Mouse (Mus musculus) left cerebral cortex, adult 8-10 months (tissue): ENCODE measurements around the gene Tmem151b. TPM values are rescaled to one million over a fixed set of nuclear protein-coding genes. Genes with fewer than 3 reads are reported as not detected.

Experiments
- DNase-seq, 2 experiments: peaks; one replicate each; pipeline ENCODE4 v3.0.0; 2022; ENCODE audit warnings: low spot score in 2 of 2
- total RNA-seq, 4 experiments: library from RNA; stranded (reverse); gene quantifications; 2 replicates each; pipeline ENCODE4 v1.2.4; 2022

Gene Tmem151b
- total RNA-seq, result 100 to 1,000 TPM in 3 of 4 experiments, 10 to 100 TPM in 1; 97.9 to 110 (median 100) TPM

DNA sequence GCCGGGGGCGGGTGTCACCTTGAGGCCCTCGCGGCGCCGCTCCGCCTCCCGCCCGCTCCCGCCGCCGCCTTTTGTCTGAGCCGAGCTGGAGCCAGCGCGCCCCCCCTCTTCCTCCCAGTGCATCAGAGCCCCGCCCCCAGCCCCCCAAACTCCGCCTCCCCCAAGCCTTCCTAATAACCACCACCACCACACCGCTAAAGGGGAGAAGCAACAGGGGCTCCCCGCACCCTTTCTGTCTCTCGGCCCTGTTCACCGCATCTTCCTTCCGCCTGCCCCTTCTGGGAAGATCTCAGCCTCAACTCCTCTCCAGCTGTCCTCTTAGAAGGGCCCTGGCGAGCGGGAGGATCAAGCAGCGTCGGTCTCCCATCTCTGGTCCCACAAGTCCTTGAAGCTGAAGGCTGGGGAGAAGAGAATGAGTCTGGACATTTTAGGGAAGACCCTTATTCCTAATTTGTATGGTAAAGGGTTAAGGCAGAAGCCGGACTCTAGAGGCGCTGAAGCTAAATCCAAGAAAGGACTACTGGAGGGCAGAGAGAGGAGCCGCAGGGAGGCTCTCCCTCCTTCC, at the start of gene Tmem151b:
Gene Tmem151b, minus strand, starts transcription at position 61 of the 565 bp plus-strand sequence.
- peak in 1 of 2 experiments; percentile 56 for DNase-seq

DNA sequence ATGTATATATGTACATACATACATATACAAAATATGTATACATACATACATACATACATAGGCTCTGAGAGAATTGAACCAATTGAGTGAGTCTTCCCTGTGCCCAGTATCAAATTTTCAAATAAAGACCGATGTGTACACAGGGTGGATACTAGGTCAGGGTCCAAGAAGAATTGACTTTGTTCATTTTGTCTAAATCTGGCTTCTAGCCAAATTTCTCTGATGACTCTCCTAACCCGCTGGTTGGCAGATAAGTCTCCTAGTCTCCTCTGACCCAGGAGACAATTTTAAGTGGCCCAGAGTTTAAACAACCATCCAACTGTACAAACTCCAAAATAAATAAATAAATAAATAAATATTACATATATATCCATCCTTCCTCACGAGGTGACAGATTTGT, 49.4 kb upstream of the Tmem151b start:
- no peak for DNase-seq

DNA sequence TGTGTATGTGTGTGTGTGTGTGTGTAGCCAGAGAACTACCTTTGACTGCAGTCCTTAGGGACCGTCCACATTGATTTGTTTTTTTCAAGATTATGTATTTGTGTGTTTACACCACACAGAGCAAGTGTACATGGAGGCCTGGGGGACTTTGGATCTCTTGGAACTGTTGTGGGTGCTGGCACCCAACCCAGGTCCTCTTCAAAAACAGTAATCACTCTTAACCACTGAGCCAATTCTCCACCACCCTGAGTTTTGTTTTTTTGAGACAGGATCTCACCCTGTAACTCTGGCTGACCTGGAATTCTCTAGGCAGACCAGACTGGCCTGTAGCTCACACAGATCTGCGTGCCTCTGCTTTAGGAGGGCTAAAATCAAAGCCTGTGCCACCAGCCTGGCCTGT, 48.9 kb upstream of the Tmem151b start:
- no peak for DNase-seq

DNA sequence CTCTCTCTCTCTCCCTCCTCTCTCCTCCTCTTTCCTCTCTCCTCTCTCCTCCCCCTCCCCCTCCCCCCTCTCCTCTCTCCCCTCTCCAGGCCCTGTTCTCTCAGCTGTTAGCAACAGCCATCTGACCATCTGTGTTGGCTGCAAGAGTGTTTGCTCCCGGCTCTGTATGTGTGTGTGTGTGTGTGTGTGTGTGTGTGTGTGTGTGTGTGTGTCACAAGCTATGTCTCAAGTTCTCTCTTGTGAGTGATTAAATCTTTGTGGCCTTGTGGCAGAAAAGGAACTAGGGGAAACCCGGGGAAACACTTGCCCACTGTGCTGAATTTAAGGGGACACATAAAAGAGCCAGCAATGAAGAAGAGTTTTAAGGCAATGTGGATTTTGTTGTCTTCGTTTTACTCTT, 48.3 kb upstream of the Tmem151b start:
- DNase-seq, result no peak

DNA sequence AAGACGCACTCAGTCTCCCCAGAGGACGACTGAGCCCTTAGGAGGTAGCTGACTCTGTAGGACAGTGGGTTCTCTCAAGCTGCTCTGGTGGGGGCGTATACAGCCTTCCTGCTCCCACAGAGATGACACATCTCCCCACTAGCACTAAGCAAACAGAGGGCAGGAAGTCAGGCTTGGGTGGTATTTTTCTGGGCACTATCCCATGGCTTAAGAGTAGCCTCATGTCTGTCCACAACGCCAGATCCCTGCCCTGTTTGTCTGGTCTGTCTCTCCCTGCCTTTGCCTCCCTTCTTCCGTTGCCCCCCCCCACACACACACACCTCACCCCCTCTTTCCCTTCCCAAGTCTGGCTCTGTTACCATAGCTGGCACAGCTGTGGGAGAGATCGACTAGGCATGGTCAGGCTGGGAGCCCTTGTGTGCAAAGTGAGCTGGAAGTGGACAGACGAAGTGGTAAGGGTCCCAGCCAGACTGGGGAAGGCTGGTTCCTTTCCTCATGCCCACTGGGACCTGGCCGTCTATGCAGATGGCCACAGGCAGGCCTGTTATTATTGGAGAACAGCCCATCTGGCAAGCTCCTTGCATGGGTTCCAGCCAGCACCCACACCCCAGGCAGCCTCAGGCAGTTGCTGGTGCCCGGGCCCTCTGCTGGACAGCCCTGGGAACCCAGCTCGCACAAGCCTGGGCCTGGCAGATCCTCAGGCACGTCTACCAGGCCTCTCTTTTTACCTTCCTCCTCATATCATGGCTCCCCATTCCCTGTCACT, 47.3 kb upstream of the Tmem151b start:
- DNase-seq, result no peak

DNA sequence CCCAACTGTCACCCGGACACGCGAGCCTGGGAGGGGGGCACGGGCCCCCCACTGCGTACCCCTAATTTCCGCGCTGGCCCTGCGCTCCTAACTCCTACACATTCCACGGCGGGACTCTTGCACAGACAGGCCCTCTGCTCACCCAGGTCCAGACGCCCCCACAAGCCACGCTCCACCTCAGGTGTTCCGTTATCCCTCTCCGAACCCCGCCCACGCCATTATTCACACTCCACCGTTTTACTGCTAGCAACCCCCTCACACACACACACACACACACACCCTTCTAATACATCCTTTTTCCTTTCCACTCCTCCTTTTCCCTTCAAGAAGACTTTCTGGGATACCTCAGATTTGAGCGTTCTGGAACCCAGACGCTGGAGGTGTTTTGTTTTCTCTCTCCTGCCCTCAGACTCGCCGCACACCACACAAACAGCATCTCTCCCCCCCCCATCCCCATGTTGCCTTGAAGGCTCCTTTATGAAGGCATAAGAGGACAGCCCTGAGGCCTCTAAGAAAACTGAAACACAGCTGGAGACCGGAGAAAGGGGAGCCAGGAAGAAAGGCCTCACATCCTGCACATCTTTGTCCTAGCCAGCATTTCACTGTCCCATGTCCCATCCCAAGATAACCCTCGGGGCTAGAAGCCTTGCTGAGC, 46.4 kb upstream of the Tmem151b start:
- no peak for DNase-seq

DNA sequence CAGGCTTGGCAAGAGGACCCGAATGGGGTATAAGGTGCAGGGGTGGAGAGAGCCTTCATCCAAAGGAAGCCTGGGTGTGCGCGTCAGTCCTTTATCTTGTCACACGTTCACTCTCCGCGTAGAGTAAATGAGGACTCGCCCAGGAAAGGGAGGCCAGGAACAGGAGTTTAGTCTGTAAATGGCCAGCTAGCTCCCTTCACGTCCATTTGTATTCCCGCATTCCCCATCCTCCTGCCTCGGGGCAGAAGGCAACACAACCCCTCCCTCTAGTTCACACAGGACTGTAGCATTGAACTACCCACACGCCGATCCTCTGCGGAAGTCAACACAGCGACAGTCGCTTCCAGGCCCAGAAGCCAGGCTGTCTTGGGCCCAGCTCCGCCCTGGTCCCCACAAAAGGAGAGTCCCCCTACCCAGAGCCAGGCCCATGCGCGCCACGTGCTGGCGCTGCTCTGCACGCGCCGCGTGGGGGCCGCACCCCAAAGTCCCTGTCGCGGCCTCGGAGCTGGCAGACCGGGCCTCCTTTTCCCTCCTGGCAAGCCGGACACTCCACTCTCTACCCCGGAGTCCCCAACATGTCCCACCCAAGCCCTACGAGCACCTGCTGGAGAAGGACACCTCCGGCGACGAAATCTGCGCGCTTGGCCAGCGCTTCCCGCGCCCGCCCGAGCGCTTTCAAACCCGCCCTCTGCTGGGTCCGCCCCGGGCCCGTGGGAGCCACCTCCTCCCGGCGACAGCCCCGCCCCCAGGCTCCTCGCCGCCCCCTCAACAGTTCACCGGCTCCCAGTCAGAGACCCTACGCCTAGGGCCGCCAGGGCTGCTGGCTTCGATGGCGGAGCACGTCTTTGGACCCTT, 45.6 kb upstream of the Tmem151b start:
- DNase-seq, result no peak

DNA sequence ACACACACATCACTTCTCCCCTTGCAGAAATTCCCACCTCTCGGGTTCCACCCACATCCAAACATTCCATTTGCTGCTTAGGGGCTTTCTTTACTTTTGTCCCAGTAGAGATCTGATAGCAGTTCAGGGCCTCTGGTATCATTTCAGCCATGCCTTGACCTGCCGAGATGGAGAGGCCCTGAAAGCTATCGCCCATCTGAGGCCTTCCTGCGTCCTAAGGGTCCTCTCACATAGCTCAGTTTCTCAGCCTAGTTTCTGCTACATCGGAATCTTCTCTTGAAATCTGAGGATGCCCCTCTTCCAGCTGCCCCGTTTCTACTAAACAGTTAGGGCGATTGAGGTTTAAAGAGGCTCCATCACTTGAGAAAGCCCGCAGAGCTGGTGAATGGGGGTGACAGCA, 44.7 kb upstream of the Tmem151b start:
- no peak for DNase-seq

DNA sequence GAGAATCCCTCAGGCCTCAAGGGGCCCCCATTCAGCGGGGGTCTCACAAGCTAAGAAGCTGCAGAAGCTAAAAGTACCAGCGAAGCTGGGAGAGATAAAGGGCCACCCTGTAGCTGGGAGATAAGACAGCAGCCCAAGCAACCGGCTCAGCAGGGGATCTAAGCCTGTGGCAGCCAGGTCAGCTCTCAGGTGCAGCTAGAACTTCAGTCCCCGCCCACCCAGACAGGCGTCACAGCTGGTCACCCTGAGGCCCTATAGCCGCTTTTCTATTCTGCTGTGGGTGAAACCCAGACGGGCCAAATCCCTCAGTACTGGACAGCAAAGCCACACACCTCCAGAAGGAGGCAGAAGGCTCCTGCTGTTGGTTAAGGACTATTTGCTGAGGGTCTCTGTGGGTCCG, 44.0 kb upstream of the Tmem151b start:
- DNase-seq, result no peak

DNA sequence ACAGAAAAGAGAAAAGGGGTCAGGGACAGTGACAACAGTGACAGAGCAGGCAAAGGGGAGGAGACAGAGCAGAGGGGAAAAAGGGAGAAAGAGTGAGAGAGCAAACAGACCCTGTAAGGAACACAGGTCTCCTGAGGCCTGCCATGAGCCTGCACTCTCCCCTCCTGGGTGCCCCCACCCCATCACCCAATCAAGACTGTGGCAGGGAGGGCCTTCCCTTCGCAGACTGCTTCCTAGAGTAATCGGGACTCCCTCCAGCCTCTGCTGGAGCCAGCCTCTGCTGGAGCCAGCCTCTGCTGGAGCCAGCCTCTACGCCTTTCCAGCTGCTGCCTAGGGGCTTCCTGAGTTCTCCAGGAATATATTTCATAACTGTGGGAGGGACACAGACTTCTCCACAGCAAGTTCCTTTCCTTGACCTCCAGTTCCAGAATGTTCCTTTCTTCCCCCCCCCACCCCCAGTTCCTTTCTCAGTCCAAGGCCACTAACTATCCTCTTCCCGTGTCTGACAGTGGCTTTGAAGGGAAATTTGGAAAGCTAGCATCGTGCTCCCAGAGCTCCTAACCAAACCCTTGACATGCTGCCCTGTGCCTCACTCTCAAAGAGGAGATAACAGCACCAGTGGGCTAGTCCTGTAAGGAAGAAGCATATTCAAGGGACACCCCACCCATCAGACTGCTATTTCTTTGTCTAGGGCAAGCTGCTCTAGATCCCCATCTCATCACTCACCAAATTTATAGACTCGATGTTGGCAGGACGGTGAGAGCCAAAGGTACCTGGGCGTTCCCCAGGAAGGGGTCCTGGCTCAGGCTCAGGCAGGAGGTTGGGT, 43.3 kb upstream of the Tmem151b start:
- DNase-seq, result no peak

DNA sequence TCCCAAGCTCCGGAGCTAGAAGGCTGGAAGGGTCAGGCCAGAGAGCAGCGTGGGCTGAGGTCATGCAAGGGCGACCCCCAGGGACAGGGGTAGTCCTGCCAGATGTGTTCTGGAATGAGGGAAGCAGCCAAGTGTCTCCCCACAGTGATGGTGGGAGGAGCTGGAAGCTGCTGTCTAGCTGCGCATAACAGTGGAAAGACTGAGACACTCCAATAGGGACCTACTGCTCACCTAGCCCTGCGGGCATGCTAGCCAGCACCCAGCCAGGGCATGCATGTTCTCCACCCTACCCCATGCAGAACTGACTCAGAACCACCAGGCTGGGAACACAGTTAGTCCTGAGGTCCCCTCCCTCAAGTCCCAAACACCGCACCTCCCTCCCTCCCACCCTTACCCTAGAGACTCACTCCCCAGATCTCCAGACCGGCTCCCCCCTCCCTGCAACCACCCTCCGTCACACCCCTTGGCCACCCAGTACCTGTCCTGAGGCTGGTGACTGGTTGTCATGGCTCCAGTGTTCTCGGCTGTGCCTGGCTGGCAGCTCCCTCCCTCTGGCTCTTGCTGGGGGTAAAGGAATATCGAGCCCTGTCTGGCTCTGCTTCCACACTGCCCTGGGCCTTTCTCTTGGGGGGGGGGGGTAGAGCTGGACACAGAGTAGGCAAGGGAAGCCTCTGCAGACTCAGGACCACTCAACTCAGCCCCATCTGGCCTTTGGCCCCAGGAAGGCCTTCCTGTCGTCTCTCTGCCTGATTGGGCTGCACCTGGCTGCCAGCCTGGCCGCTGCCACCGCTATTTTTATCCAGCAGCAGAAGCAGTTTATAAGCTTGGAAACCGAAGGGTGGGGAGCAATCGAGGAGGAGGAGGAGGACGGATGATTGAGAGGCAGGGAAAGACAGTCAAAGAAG, 42.5 kb upstream of the Tmem151b start:
- DNase-seq, result no peak

DNA sequence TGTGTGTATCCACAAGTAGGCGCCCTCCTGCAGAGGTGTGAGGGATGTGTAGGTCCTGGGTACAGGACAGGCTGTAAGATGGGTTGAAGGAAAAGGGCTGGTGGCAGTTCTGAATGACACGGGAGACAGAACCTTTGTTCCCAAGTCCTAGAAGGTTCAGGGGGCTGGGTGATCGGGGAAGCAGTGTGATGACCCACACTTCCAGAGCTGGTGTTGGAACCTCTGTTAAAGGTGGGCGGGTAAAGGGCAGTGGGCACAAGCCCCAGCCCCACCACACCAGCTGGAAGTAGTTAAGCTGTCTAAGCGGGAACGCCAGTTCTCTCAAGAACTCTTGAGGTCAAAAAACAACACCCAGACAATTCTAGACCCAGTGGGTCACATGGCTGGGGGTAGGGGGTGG, 40.9 kb upstream of the Tmem151b start:
- DNase-seq, result no peak

DNA sequence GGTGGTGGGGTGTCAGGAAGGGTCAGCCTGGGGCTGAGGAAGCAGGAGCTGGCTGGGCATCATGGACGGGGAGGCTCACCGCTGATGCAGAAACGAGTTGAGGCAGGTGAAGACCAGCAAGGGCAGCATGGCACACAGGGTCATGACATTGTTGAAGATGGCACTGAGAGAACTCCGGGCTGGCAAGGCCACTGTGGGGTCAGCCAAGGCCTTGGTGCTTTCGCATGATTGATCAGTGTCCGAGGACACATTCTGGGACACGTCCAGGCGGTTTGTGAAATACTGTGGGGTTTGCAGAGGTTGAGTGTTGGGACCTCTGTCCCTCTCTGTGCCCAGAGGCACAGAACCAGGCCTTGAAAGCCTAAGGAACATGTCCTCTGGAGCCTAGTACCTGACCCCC, 40.4 kb upstream of the Tmem151b start:
- no peak for DNase-seq

DNA sequence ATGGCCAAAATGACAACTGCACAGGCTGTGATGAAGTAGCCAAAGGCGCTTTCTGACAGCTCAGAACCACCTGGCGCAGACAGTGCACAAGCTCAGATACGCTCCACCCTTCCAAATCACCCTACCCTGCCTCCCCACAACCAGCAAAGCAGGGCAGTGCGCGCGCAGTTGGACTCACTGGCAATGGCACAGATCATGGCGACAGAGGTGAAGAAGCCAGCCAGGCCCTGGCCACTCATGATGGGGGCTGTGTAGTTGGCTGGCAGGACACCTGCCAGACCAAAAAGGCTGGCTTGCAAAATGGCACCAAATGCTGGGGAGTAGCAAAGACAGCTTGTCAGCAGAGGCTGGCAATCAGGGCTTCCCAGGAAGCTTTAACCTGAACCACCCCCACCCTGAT, 39.8 kb upstream of the Tmem151b start:
- no peak for DNase-seq

DNA sequence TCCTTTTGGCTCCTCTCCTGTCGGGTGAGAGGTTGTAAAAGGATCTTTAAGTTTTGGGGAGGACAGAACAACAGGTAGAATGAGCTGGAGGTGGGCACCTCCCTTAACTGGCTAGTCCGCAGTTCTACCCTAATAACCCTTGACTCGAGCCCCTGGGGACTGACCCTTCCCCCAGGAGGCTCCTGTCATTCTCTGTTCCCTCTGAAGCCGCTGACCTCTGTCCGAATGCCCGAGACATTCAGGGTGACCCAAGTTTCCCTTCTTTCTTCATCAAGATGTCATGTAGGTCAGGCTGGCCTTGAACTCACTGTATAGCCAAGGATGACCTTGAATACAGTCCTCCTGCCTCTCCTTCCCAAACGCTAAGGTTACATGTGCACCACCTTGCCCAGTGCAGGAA, 38.9 kb upstream of the Tmem151b start:
- no peak for DNase-seq

DNA sequence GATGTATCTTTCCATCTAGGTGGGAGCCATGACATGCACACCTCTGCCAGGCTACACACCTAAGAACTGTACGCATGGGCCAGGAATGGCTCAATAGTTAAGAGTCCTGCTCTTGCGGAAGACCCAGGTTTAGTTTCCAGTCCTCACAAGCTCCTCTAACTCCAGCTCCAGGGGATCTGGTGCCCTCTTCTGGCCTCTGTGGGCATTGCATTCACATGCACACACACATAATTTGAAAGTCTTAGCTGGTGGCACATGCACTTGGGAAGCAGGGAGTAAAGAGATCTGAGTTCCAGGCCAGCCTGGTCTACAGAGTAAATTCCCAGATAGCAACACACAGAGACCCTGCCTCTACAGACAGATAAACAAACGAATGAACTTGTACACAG, 37.0 kb upstream of the Tmem151b start:
- no peak for DNase-seq

DNA sequence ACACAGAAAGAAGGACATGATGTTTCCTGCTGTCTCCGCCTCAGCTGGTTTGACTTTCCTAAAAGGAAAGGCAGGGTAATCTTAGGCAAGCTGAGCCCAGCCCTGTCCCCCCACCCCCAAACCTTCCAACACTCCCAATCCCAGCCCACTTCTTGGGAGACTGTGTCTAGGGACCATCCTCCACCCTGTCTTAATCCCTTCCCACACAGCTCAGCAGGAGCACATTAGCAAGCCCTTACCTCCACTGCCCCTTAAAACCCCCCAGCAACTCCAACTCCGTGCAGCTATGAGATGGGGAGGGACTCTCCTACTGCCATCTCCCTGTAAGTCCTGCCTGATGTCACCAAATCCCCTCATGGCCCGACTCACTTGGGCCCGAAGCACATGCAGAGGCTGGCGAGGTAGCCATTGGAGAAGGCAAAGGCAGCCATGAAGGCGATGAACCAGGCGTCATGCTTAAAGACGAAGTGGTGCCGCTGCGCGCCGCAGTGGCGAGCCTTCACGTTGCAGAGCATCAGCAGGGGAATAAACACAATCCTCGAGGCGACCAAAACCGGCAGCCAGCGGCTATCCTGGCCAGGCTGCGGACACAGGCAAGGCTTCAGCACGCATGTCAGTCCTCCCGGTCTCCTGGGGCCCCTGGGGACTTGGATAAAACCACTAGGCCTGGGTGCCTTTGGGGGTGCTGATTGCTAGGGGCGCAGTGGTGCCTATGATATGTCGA, 36.4 kb upstream of the Tmem151b start:
- no peak for DNase-seq

DNA sequence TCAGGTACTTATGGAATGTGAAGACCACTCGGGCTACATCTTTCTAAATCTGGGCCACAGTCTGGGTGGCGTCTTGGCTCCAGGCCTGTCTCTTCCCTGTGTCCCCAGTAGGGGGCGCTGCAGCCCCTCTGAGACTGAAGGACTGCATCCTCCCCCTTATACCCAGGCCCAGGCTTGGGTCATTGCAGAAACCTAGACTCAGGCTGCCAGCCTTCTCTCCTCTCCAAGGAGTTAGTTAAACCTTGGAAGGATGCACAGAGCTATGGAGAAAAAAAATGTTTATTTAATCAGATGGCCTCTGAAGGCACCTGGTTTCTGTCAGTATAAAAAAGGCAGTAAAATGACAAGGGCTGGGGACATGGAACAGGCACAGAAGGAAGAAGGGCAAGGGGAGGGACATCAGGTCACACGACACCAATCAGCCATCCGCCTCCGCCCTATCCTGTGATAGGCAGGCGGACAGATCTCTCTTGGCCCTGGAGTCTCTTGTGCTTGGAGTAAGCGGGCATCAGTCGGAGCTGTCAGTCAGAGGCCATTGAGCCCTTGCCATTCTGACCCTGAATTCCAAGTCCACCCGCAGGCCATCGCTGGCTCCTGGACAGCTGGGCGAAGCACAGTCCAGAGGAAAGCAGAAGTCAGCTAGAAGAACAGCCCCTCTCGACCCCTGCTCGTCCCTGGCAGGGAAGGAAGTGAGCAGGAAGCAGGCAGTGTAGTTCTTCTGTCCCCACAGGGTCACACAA, 35.6 kb upstream of the Tmem151b start:
- peak in 1 of 2 experiments; percentile 66 for DNase-seq
